Mouse (Mus musculus): ENCODE results near the gene Psmb1.
"Not testable (repeated sequence)": the region's sequence is repeated elsewhere in the genome, so short reads cannot be mapped to it uniquely, and the experiment has no call there.

Psmb1 gene

DNA sequence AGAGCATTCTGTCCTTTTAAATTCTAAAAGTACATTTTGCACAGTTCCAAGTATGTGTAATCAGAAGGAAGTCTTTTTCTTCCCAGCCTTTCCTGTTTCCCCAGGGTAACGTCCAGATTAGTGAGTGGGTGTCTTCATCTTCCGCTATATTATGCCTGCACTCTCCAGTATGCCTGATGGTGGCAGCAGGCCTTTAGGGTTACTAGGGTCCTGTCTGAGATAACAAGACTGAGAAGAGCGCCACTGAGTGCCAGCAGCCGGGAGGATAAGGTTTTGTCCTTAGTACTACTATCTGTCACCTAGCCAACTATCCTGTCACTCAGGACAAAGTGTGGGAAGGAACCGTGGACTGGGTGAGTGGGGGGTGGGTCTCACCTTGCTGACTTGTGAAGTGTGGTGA, 18.2 kb upstream of the Psmb1 start:
- no peaks in the 10 kb centered on the region for H3K27me3 ChIP-seq (ENCODE audit: control insufficient read depth, insufficient read depth, low read length, poor library complexity, severe bottlenecking)
- DNase-seq (ENCODE audit: low read depth, low spot score), result no peak

DNA sequence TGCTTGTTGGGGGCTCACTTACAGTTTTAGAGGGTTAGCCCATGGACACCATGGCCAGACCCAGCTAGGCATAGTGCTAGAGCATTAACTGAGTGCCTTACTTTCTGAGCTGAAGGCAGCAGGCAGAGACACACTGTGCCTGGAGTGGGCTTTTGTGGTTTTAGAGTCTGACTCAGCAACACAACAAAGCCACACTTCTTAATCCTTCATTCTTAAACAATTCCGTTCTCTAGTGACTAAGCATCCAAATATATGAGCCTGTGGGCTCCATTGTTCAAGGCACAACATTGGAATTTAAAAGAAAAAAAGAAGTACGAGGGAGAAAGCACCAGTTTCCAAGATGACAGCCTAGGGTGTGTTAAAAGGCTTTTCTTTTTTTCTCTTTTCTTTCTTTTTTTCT, 11.1 kb upstream of the Psmb1 start:
- Histone ChIP-seq H3K36me3 (ENCODE audit: control insufficient read depth, insufficient read depth, low read length, poor library complexity, severe bottlenecking) (peaks cover 21% of the 10 kb centered on the region), H3K27me3 (ENCODE audit: control insufficient read depth, insufficient read depth, low read length, poor library complexity, severe bottlenecking) (no peaks in the 10 kb centered on the region)
- no peak for DNase-seq (ENCODE audit: low read depth, low spot score)

More for the DNA sequence above, 18.2 kb upstream of the Psmb1 start:
- peaks cover 15% of the 10 kb centered on the region; the same call in 1 of the 2 replicates for H3K36me3 ChIP-seq (ENCODE audit: control insufficient read depth, insufficient read depth, low read length, poor library complexity, severe bottlenecking)

DNA sequence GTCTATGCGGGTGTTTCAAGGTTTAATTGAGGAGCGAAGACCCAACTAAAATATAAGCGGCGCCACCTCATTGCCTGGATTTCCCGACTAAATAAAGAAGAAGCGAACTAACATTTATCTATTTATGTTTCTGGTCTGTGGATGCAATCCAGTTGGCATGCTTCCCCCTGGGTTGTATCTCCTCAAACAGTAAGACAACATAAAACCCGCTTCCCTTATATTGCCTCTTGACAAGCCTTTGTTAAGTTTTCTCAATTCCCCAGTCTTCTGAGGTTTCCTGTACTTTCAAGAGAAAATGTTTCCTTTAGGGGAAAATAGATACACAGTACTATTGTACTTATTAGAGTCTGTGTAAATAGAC, 818 bp downstream of the Psmb1 start:
- peak; percentile 2 for DNase-seq (ENCODE audit: low read depth, low spot score)
- Histone ChIP-seq H3K27me3 (ENCODE audit: control insufficient read depth, insufficient read depth, low read length, poor library complexity, severe bottlenecking) (no peaks in the 10 kb centered on the region), H3K36me3 (ENCODE audit: control insufficient read depth, insufficient read depth, low read length, poor library complexity, severe bottlenecking) (peaks cover 5% of the 10 kb centered on the region; the same call in 1 of the 2 replicates)

DNA sequence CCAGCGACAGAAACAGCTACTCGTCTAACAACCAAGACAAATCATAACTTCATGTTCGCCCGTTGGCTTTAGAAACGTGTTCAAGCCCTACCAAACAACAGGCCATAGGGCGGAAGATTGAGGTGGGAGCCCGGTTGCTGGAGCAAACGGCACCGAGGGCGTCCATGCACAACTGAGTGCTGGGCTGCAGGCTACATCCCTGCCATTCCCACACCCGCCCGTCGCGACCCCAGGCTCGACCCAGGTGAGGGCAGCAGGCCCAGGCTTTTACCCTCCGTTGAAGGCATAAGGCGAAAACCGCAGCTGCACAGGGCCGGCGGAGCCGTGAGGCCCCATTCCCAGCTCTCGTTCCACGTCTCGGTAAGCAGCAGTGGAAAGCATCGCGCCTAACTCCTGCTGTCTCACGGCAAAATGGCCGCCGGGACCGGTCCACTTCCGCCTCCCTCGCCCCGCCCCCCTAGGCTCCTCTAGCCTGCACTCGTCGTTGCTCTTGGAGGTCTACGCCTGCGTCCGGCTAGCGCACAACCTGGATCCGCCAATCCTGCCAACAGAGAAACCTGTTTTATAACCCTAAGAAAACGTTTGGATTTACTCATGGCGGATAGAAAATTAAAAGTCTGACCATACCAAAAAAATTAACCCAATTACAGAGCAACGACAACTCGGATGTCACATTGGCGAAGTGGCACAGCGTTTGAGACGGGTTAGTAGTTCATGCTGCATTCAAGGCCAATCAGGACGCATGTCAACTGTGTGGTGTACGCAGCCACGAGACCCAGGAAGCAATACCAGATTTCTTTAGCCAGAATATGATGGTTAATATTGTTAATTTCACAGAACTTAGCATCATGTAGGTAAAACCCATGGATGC, 1.4 kb downstream of the Psmb1 start:
- DNase-seq (ENCODE audit: low read depth, low spot score), result peak; percentile 92
- Histone ChIP-seq H3K36me3 (ENCODE audit: control insufficient read depth, insufficient read depth, low read length, poor library complexity, severe bottlenecking) (peaks cover 3% of the 10 kb centered on the region; the same call in 1 of the 2 replicates), H3K27me3 (ENCODE audit: control insufficient read depth, insufficient read depth, low read length, poor library complexity, severe bottlenecking) (no peaks in the 10 kb centered on the region)

DNA sequence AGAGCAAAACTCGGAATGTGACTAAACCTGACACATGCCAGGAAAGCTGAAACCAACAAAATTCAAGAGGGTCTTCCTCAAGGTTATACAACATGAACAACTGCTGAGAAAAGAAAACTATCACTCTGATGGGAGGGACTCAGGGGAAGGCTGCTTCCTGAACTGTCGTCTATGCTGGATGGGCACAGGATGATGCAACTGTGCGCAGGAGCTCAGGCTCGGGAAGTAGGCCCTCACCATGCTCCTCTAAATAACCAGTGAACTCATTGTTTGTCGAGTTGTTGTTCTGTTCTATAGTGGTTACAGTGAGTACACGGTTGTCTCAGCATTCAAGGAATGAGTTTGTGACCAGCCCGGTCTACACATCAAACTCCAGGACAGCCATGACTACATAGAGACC, 9.0 kb downstream of the Psmb1 start:
- H3K27me3 ChIP-seq (ENCODE audit: control insufficient read depth, insufficient read depth, low read length, poor library complexity, severe bottlenecking), result no peaks in the 10 kb centered on the region
- no peak for DNase-seq (ENCODE audit: low read depth, low spot score)
- peaks cover 14% of the 10 kb centered on the region for H3K36me3 ChIP-seq (ENCODE audit: control insufficient read depth, insufficient read depth, low read length, poor library complexity, severe bottlenecking)

DNA sequence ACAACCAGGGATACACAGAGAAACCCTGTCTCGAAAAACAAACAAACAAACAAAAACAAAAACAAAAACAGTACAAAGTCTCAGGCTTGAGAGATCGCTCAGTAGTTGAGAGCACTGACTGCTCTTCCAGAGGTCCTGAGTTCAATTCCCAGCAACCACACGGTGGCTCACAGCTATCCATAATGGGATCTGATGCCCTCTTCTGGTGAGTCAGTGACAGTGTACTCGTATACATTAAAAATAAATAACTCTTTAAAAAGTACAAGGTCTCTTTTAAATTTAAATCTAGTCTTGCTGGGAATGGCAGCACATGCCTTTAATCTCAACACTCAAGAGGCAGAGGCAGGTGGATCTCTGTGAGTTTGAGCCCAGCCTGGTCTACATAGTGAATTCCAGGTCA, 26.9 kb downstream of the Psmb1 start:
- peak; percentile 19 for DNase-seq (ENCODE audit: low read depth, low spot score)
- H3K36me3 ChIP-seq (ENCODE audit: control insufficient read depth, insufficient read depth, low read length, poor library complexity, severe bottlenecking), result peaks cover 22% of the 10 kb centered on the region
- H3K27me3 ChIP-seq (ENCODE audit: control insufficient read depth, insufficient read depth, low read length, poor library complexity, severe bottlenecking), result no peaks in the 10 kb centered on the region

DNA sequence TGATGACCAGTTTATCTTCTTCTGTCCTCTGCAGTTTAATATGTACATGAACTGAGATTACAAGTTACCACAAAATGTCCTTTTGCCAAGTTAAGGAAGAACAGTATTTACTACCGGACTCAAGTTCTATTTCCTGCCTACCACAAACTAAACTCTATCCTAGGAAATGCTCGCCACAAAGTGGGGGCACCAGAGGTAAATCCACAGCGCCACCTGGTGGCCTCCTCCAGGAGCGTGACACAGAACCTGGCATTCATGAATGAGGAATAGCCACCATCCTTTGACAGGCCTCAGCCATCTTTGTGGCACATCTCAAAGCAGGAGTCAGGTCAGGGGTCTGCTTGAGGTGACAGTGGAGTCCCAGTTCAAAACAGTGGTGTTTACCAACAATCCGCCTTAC, 31.9 kb downstream of the Psmb1 start:
- no peaks in the 10 kb centered on the region for H3K27me3 ChIP-seq (ENCODE audit: control insufficient read depth, insufficient read depth, low read length, poor library complexity, severe bottlenecking)
- DNase-seq (ENCODE audit: low read depth, low spot score), result peak; percentile 80
- H3K36me3 ChIP-seq (ENCODE audit: control insufficient read depth, insufficient read depth, low read length, poor library complexity, severe bottlenecking), result peaks cover 2% of the 10 kb centered on the region

DNA sequence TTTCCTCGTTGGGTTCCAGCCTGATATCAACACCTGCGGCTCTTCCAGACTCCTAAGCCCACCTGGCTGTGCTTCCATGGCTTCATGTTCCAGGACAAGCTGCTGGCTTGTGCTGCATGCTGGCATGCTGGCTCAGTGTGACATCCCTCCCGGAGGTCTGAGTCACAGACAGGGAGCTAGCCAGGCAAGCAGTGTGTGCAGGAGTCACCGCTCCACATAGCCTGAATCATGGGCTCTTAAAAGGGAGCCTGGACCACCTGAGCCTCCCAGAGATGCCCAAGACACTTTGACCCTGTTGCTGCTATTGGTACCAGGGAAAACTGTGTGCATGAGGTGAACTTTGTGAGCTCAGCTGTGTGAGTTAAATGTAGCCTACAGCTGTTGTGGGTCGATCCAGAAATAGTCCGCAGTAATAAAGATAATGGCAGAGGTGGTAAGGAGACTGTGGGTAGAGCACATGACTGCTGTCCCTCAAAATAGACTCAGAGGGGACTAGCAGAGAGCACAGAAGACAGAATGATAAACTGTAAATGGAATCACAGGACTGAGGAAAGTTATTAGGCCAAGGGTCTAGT, 37.5 kb downstream of the Psmb1 start:
- Histone ChIP-seq H3K36me3 (ENCODE audit: control insufficient read depth, insufficient read depth, low read length, poor library complexity, severe bottlenecking) (no peaks in the 10 kb centered on the region), H3K27me3 (ENCODE audit: control insufficient read depth, insufficient read depth, low read length, poor library complexity, severe bottlenecking) (no peaks in the 10 kb centered on the region)
- DNase-seq (ENCODE audit: low read depth, low spot score), result no peak

DNA sequence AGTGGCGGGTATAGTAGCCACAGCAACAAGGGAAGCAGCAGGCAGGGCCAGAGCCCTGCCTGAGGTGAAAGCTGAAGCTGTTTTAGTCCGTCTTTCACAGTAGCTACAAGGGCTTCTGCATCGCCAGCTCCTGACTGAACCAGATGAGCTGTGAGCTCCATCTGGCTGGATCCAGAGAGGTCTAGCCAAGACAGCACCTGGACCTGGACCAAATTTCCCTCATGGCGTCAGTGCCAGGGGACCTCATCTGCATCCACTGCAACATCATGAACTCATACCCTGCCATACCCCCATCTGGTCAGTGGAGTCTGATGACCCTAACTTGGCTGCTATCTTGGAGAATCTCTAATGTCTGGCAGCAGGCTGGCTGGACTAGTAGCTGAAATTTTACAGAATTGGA, 39.8 kb downstream of the Psmb1 start:
- H3K36me3 ChIP-seq (ENCODE audit: control insufficient read depth, insufficient read depth, low read length, poor library complexity, severe bottlenecking), result no peaks in the 10 kb centered on the region
- H3K27me3 ChIP-seq (ENCODE audit: control insufficient read depth, insufficient read depth, low read length, poor library complexity, severe bottlenecking), result no peaks in the 10 kb centered on the region
- DNase-seq (ENCODE audit: low read depth, low spot score), result no peak

DNA sequence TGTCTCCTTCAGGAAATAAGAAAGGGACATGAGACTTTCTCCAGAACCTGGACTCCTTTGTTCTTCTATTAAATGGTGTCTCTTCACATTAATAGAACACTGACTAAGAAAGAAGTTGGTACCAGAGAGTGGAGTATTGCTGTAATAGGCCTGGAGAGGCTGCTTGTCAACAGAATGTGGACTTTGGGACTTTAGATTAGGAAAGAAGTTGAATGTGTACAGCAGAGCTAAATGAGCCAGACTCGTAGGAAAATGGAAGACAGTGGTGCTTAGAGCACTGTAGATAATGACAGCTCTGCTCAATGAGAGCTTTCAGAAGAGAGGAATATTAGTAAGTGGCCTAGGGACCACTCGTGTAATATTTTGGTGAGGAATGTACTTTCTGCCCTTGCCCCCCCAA, 43.0 kb downstream of the Psmb1 start:
- DNase-seq (ENCODE audit: low read depth, low spot score), result no peak
- Histone ChIP-seq H3K27me3 (ENCODE audit: control insufficient read depth, insufficient read depth, low read length, poor library complexity, severe bottlenecking) (no peaks in the 10 kb centered on the region), H3K36me3 (ENCODE audit: control insufficient read depth, insufficient read depth, low read length, poor library complexity, severe bottlenecking) (no peaks in the 10 kb centered on the region)

DNA sequence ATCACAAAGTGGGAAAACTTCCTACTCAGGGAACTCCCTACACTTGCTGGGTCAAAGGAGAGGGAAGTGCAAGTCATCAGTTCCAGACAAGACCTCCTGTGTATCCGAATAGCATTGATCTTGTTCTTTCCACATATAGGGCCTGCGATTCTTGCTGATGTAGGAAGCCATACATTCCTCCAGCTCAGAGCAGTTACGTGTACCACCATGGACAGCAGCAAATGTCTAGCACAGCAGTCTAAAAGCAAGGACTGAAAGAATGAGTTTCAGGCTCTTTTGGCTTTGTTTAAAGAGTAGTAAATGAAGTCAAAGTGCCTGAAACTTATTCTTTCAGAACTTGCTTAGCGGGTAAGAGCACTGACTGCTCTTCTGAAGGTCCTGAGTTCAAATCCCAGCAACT, 44.3 kb downstream of the Psmb1 start:
- no peak for DNase-seq (ENCODE audit: low read depth, low spot score)
- H3K27me3 ChIP-seq (ENCODE audit: control insufficient read depth, insufficient read depth, low read length, poor library complexity, severe bottlenecking), result no peaks in the 10 kb centered on the region
- no peaks in the 10 kb centered on the region for H3K36me3 ChIP-seq (ENCODE audit: control insufficient read depth, insufficient read depth, low read length, poor library complexity, severe bottlenecking)

DNA sequence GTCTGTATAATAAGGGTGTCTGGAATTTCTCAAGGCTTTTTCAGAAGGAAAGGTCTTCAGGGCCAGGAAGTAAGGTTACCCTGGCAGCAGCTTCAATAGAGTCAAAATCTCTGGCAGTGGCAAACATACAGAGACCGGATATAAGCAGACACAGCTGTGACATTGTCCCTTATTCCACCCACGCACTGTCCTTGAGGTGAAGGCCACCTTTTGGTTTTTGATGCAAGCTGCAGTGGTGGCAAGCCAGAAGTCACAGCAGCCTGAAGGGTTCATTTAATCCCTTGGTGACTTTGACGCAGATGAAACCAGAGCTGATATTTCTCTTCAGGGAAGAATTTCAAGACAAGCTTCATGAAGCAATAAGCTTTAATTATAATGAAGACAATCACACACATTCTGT, 49.9 kb downstream of the Psmb1 start:
- DNase-seq (ENCODE audit: low read depth, low spot score), result no peak
- no peaks in the 10 kb centered on the region for H3K27me3 ChIP-seq (ENCODE audit: control insufficient read depth, insufficient read depth, low read length, poor library complexity, severe bottlenecking)
- H3K36me3 ChIP-seq (ENCODE audit: control insufficient read depth, insufficient read depth, low read length, poor library complexity, severe bottlenecking), result no peaks in the 10 kb centered on the region

DNA sequence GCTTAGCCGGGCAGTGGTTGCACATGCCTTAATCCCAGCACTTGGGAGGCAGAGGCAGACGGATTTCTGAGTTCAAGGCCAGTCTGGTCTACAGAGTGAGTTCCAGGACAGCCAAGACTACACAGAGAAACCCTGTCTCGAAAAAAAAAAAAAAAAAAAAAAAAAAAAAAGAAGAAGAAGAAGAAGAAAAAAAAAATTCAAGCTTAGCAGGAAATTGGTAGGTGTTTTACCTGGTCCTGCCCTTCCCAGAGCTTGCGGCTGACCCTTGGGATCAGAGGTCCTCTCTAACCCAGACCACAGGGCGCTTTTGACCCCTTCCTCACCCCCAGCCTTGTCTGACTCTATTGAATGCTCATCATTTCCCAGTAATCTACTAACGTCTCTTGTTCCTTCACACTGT, 50.4 kb downstream of the Psmb1 start:
- DNase-seq (ENCODE audit: low read depth, low spot score); H3K36me3 ChIP-seq (ENCODE audit: control insufficient read depth, insufficient read depth, low read length, poor library complexity, severe bottlenecking); H3K27me3 ChIP-seq (ENCODE audit: control insufficient read depth, insufficient read depth, low read length, poor library complexity, severe bottlenecking): not testable (repeated sequence)

DNA sequence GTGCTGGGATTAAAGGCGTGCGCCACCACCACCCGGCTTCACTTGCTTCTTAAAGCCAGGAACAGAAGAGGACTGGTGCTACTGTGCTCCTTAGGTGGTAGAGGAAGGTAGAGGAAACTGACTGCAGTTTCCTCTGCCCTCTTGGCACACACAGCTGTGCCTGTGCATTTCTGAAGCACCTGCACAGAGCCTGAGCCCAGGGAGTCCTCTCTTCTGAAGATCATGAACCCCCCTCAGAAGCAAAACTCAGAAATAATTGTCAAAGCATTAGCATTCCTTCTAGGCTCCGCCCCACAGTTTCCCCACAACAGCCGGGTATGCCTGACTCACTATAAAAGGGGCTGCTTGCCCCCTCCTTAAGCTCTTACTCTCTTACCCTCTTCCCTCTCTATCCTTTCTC, 51.7 kb downstream of the Psmb1 start:
- Histone ChIP-seq H3K36me3 (ENCODE audit: control insufficient read depth, insufficient read depth, low read length, poor library complexity, severe bottlenecking) (no peaks in the 10 kb centered on the region), H3K27me3 (ENCODE audit: control insufficient read depth, insufficient read depth, low read length, poor library complexity, severe bottlenecking) (no peaks in the 10 kb centered on the region)
- DNase-seq (ENCODE audit: low read depth, low spot score), result no peak

DNA sequence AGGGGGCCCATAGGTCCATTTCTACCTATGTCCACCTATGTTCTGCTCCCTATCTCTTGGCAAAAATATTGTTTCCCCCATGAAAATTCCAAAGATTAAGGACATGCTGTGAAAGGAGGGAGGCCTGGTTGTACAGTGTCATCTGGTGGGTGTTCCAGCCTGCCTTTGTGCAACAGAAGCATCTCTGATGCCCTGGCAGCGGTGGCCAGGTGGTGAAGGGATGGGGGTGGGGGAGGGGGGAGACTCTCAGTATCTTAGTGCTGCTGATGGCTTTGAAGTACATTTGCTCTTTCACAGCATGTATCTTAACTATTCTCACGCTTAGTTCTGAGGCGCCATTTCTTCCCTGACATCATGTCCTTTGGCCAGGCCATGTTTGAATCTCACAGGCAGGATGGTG, 54.1 kb downstream of the Psmb1 start:
- DNase-seq (ENCODE audit: low read depth, low spot score), result no peak
- no peaks in the 10 kb centered on the region for H3K36me3 ChIP-seq (ENCODE audit: control insufficient read depth, insufficient read depth, low read length, poor library complexity, severe bottlenecking)
- no peaks in the 10 kb centered on the region for H3K27me3 ChIP-seq (ENCODE audit: control insufficient read depth, insufficient read depth, low read length, poor library complexity, severe bottlenecking)

Measured in splenic B cell, adult 2 months (primary cell).